Mouse (Mus musculus): ENCODE results near the gene Itga1. TPM values are rescaled to one million over a fixed set of nuclear protein-coding genes. Genes with fewer than 3 reads are reported as not detected.

The Itga1 gene
- total and polyA plus RNA-seq, 3 experiments: under 0.01 to 0.04 (median 0.01) TPM

DNA sequence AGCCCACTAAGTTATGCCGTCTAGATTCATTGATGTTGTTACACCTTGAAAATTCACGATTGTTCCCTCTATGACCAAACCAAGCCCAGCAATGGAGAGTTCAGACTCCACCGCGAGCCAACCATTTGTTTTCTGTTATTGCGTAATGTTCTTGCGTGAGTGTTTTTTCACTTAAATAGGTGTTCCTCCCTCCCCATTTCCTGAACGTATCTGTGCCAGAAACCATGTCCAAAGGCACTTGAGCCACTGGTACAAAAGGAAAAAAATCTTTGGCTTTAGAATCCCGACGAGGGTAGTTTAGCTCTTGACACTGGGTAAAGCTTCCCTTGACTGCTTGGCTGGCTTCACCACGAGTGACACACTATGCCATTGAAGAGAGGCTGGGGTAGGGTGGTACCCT, 4.4 kb upstream of the Itga1 start:
- Histone ChIP-seq H3K36me3 (replicated peaks in 1 of 2; ENCODE audit: control insufficient read depth in 1 of 2, insufficient read depth in 1 of 2, low read length in 1 of 2) (no peaks in the 10 kb centered on the region), H3K27me3 (replicated peaks) (no peaks in the 10 kb centered on the region)

DNA sequence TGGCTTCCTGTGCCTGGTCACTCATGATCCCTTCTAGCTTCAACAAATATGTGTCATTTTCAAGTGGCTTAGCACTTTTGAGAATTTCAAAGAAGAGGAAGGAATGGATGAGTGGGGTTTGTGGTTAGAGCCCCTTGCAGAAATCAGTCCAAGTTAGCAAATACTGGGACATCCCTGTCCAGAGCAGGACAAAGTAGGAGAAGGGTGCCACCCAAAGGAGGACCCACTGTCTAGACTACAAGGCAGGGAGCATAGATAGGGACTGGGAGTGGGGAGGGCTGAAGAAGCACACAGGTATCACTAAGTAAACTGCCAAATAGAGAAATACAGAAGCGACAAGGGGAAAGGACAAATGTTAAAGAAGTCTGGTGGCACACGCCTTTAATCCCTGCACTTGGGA, 990 bp upstream of the Itga1 start:
- TF ChIP-seq ELF1 (IDR thresholded peaks at IDR 0.05; ENCODE audit: low read depth, low read length) (no peak), MYC (IDR thresholded peaks at IDR 0.05; ENCODE audit: low read depth, low read length) (no peak), CHD2 (IDR thresholded peaks at IDR 0.05; ENCODE audit: low read length) (no peak), HCFC1 (IDR thresholded peaks at IDR 0.05; ENCODE audit: low read depth, low read length) (no peak)
- Histone ChIP-seq H3K79me2 (replicated peaks; ENCODE audit: control insufficient read depth, extremely low read depth, insufficient read depth, poor library complexity, severe bottlenecking) (no peaks in the 10 kb centered on the region), H3K4me2 (ENCODE audit: insufficient read depth, low read depth, poor library complexity, severe bottlenecking) (no peak overlapping the region), H3K4me1 (ENCODE audit: control insufficient read depth in 1 of 2, insufficient read depth in 2 of 2) (peaks cover 5 to 7% of the 10 kb centered on the region in 2 experiments), H3K36me3 (replicated peaks in 1 of 2; ENCODE audit: control insufficient read depth in 1 of 2, insufficient read depth in 1 of 2, low read length in 1 of 2) (no peaks in the 10 kb centered on the region), H3K27ac (ENCODE audit: insufficient read depth, low read depth) (no peak overlapping the region), H3K27me3 (replicated peaks) (no peaks in the 10 kb centered on the region), H3K4me3 (replicated peaks in 1 of 3; ENCODE audit: low read depth in 2 of 3, low read length in 2 of 3, poor library complexity in 1 of 3) (no peak overlapping the region), H3K9me3 (replicated peaks; ENCODE audit: low read length) (peaks cover 2% of the 10 kb centered on the region), H3K9ac (ENCODE audit: insufficient read depth, low read depth) (no peak overlapping the region)
- no peak for DNase-seq (ENCODE audit: extremely low read depth)
- dilution Hi-C loops (cut with MboI; ENCODE audit: extremely low pct_ligation_motif_present, extremely low pct_unique_long_range_greater_than_20kb, low sequenced_read_pairs): no loop called here
- in situ Hi-C loops (cut with MboI; ENCODE audit: low pct_ligation_motif_present, low pct_unique_long_range_greater_than_20kb, low sequenced_read_pairs): no loop called here

More for the DNA sequence above, 4.4 kb upstream of the Itga1 start:
- peaks cover 2% of the 10 kb centered on the region for H3K9me3 ChIP-seq (replicated peaks; ENCODE audit: low read length)
- H3K79me2 ChIP-seq (replicated peaks; ENCODE audit: control insufficient read depth, extremely low read depth, insufficient read depth, poor library complexity, severe bottlenecking): no peaks in the 10 kb centered on the region
- dilution Hi-C loops (cut with MboI; ENCODE audit: extremely low pct_ligation_motif_present, extremely low pct_unique_long_range_greater_than_20kb, low sequenced_read_pairs): no loop called here
- H3K4me1 ChIP-seq (ENCODE audit: control insufficient read depth in 1 of 2, insufficient read depth in 2 of 2): peaks cover 5 to 8% of the 10 kb centered on the region in 2 experiments
- in situ Hi-C loops (cut with MboI; ENCODE audit: low pct_ligation_motif_present, low pct_unique_long_range_greater_than_20kb, low sequenced_read_pairs): no loop called here
- no peak overlapping the region for H3K4me3 ChIP-seq (replicated peaks in 1 of 3; ENCODE audit: low read depth in 2 of 3, low read length in 2 of 3, poor library complexity in 1 of 3)
- H3K9ac ChIP-seq (ENCODE audit: insufficient read depth, low read depth): no peak overlapping the region
- H3K4me2 ChIP-seq (ENCODE audit: insufficient read depth, low read depth, poor library complexity, severe bottlenecking): no peak overlapping the region
- no peak for DNase-seq (ENCODE audit: extremely low read depth)
- no peak overlapping the region for H3K27ac ChIP-seq (ENCODE audit: insufficient read depth, low read depth)
- no peak for TF ChIP-seq RCOR1 (conservative IDR thresholded peaks at IDR 0.05; ENCODE audit: low read depth, low read length)
- TF ChIP-seq ELF1 (IDR thresholded peaks at IDR 0.05; ENCODE audit: low read depth, low read length): no peak
- TF ChIP-seq MAZ (IDR thresholded peaks at IDR 0.05; ENCODE audit: low read depth, low read length): no peak
- TF ChIP-seq SIN3A (IDR thresholded peaks at IDR 0.05; ENCODE audit: low read length): no peak
- TF ChIP-seq ZC3H11A (IDR thresholded peaks at IDR 0.05; ENCODE audit: low read depth, low read length): no peak
- no peak for TF ChIP-seq ETS1 (conservative IDR thresholded peaks at IDR 0.05; ENCODE audit: low read depth, low read length)
- TF ChIP-seq PAX5 (IDR thresholded peaks at IDR 0.05; ENCODE audit: low read length): no peak
- no peak for TF ChIP-seq IRF4 (IDR thresholded peaks at IDR 0.05; ENCODE audit: low read depth, low read length)
- TF ChIP-seq NRF1 (IDR thresholded peaks at IDR 0.05; ENCODE audit: low read depth, low read length): no peak
- TF ChIP-seq POLR2AphosphoS2 (IDR thresholded peaks at IDR 0.05; ENCODE audit: low read depth, low read length): no peak
- TF ChIP-seq TBP (conservative IDR thresholded peaks at IDR 0.05; ENCODE audit: low read depth, low read length): no peak
- no peak for TF ChIP-seq RAD21 (IDR thresholded peaks at IDR 0.05; ENCODE audit: low read depth, low read length)
- no peak for TF ChIP-seq NELFE (IDR thresholded peaks at IDR 0.05; ENCODE audit: low read depth, low read length)
